In genomic region chr14:18204315-18204714, GRCm38 (mm10) we compare ENCODE assay signal across 6 mouse cellular contexts. TPM values are rescaled to one million over a fixed set of nuclear protein-coding genes. Genes with fewer than 3 reads are reported as not detected.
A peak's percentile ranks its signal among the peaks of the same experiment; 100 is the strongest.
DNase-seq lines count a peak whose midpoint lies in the region; ATAC-seq and TF ChIP-seq lines count a peak whose summit lies in the region.
"Not testable (repeated sequence)": the region's sequence is repeated elsewhere in the genome, so short reads cannot be mapped to it uniquely, and the experiment has no call there.
"Had no signal": no experiment of that assay in that cellular context is flagged by ENCODE, and none has a peak within 500 bp of the region (broad histone marks: within the 10 kb centered on the region; RNA-seq: fewer than 3 reads in every experiment).

No protein-coding gene starts in this region.

- in situ Hi-C loops in Patski (cut with MboI; ENCODE audit: low pct_unique_long_range_greater_than_20kb), result loop anchor here (25.0 kb wide), 1 partner anchor 1942 kb away; no protein-coding TSS in a partner anchor

- TF ChIP-seq POLR2A in kidney, adult 2 months (IDR thresholded peaks at IDR 0.05; ENCODE audit: low read depth, low read length), result not testable (repeated sequence)

- CTCF ChIA-PET in Patski (lab: Charles Lee), result not testable (repeated sequence)

- not testable (repeated sequence) for TF ChIP-seq CTCF in Patski (IDR thresholded peaks at IDR 0.05); kidney, adult 2 months (conservative IDR thresholded peaks at IDR 0.05; ENCODE audit: insufficient read depth, insufficient read length, low read depth, low read length); kidney, postnatal 0 days (IDR thresholded peaks at IDR 0.05; ENCODE audit: low read depth)

- not testable (repeated sequence) for H3K9ac ChIP-seq in intestine, embryonic 16.5 days (ENCODE audit: low read depth, low read length); kidney, postnatal 0 days (ENCODE audit: low read depth, low read length)

- DNase-seq in Muller cell, postnatal 12 days (ENCODE audit: inconsistent ontology term), result peak; percentile 35
- DNase-seq in Patski (ENCODE audit: low read depth, low spot score), result not testable (repeated sequence)
- DNase-seq in kidney, adult 2 months, result peak; percentile 29
- DNase-seq in kidney, postnatal 0 days (ENCODE audit: low spot score), result peak; percentile 9

- H3K4me3 ChIP-seq in intestine, embryonic 16.5 days (ENCODE audit: low read length); kidney, adult 2 months (ENCODE audit: insufficient read depth, low read depth, low read length); kidney, postnatal 0 days (replicated peaks; ENCODE audit: low read depth, low read length): not testable (repeated sequence)

- ATAC-seq in Patski, result peak; percentile 92
- ATAC-seq in intestine, embryonic 16.5 days, result peak; percentile 77
- peak; percentile 72; the same call in 1 of the 2 replicates for ATAC-seq in kidney, postnatal 0 days (replicated peaks; ENCODE audit: low FRiP score, low read depth)

- H3K36me3 ChIP-seq in intestine, embryonic 16.5 days (ENCODE audit: control insufficient read depth, insufficient read depth, low read length); kidney, postnatal 0 days (ENCODE audit: insufficient read depth, low read length): not testable (repeated sequence)
- H3K36me3 ChIP-seq in kidney, adult 2 months (ENCODE audit: control insufficient read depth, insufficient read depth, low read length), result peaks cover 13% of the 10 kb centered on the region

- H3K27ac ChIP-seq in intestine, embryonic 16.5 days (ENCODE audit: low read length); kidney, adult 2 months (ENCODE audit: insufficient read depth, low read depth, low read length); kidney, postnatal 0 days: not testable (repeated sequence)

- H3K4me2 ChIP-seq in intestine, embryonic 16.5 days (ENCODE audit: low read depth, low read length); kidney, postnatal 0 days (ENCODE audit: low read length): not testable (repeated sequence)

- not testable (repeated sequence) for H3K9me3 ChIP-seq in intestine, embryonic 16.5 days (ENCODE audit: control insufficient read depth, low read length); kidney, postnatal 0 days (replicated peaks; ENCODE audit: low read length)

- H3K4me1 ChIP-seq in intestine, embryonic 16.5 days (ENCODE audit: control insufficient read depth, insufficient read depth, low read length); kidney, adult 2 months (ENCODE audit: control insufficient read depth, insufficient read depth, low read length); kidney, postnatal 0 days (replicated peaks; ENCODE audit: insufficient read depth, low read length): not testable (repeated sequence)

- not testable (repeated sequence) for H3K27me3 ChIP-seq in Patski; intestine, embryonic 16.5 days (replicated peaks; ENCODE audit: control insufficient read depth, insufficient read depth, low read length); kidney, adult 2 months (replicated peaks; ENCODE audit: control insufficient read depth, insufficient read depth, low read length); kidney, postnatal 0 days (ENCODE audit: insufficient read depth, low read length)

- POLR2A ChIA-PET in Patski (lab: Charles Lee), result not testable (repeated sequence)

- WGBS in intestine, embryonic 16.5 days, result 86% methylated on average over 1 of the region's 1 CpGs
- 90% methylated on average over 1 of the region's 1 CpGs for WGBS in kidney, adult 2 months
- WGBS in kidney, postnatal 0 days, result 90% methylated on average over 1 of the region's 1 CpGs

RNA-seq across cellular contexts. Expression of gene Nr1d2, which starts 34.6 kb away (rescaled TPM):
- 50.2 TPM for polyA plus RNA-seq in Patski (2021)
- polyA plus RNA-seq in intestine, embryonic 16.5 days (2015; fragmentation: Nextera tagmentation; extraction: Ambion mirVana), result 3.6 and 3.8 TPM in 2 replicates
- polyA plus RNA-seq in kidney, adult 2 months (2012; rRNA removed), result 17.0 and 26.7 TPM in 2 replicates
- polyA plus RNA-seq in kidney, postnatal 0 days (2015; fragmentation: Nextera tagmentation; extraction: Ambion mirVana), result 12.4 and 13.2 TPM in 2 replicates
- polyA plus RNA-seq: erythroblast, embryonic 14.5 days had no signal
